Mouse (Mus musculus) liver, embryonic 14.5 days (tissue): ENCODE results near the gene Lactbl1.
A peak's percentile ranks its signal among the peaks of the same experiment; 100 is the strongest.

Experiments
- CTCF ChIP-seq: IDR thresholded peaks from 2 replicates; pipeline ENCODE4 v1.5.1; 2016; ENCODE audit warnings: antibody characterized with exemption, low read depth, control low read depth
- EP300 ChIP-seq: IDR thresholded peaks from 2 replicates; pipeline ENCODE4 v1.6.1; 2016; ENCODE audit warnings: antibody characterized with exemption, low read depth

GRCm38 (mm10) chr4:136648922-136649479 lies 26.6 kb downstream of the Lactbl1 start:
- TF ChIP-seq CTCF (peak; percentile 94), EP300 (no peak)
